Mouse (Mus musculus) limb, embryonic 12.5 days (tissue): ENCODE results near the gene Hoxc4. TPM values are rescaled to one million over a fixed set of nuclear protein-coding genes. Genes with fewer than 3 reads are reported as not detected.

ENCODE experiments used
- ATAC-seq: fragments of 200-750 bp; cut with Nextera tagmentation; 2 replicates; pipeline ENCODE4 v1.8.0; 2017; ENCODE audit warnings: low read depth, moderate TSS enrichment; ENCODE audit not compliant: insufficient number of reproducible peaks, insufficient read depth, low FRiP score, low TSS enrichment
- H3K27ac ChIP-seq: fragments of 300-500 bp; sonication (generic); 2 replicates; pipeline ENCODE4 v1.5.1; 2016; ENCODE audit warnings: mild to moderate bottlenecking, moderate library complexity
- H3K27me3 ChIP-seq: fragments of 300-500 bp; sonication (generic); 2 replicates; pipeline ENCODE4 v1.6.1; 2016; ENCODE audit warnings: mild to moderate bottlenecking, moderate library complexity
- H3K36me3 ChIP-seq: fragments of 300-500 bp; sonication (generic); 2 replicates; pipeline ENCODE4 v1.6.1; 2016; ENCODE audit warnings: mild to moderate bottlenecking, moderate library complexity
- H3K4me1 ChIP-seq: fragments of 300-500 bp; sonication (generic); replicated peaks from 2 replicates; pipeline ENCODE4 v1.6.1; 2016
- H3K4me2 ChIP-seq: fragments of 300-500 bp; sonication (generic); 2 replicates; pipeline ENCODE4 v1.6.1; 2016; ENCODE audit warnings: mild to moderate bottlenecking, moderate library complexity
- H3K4me3 ChIP-seq: fragments of 300-500 bp; sonication (generic); replicated peaks from 2 replicates; pipeline ENCODE4 v1.5.1; 2016; ENCODE audit warnings: mild to moderate bottlenecking
- H3K9ac ChIP-seq: fragments of 300-500 bp; sonication (generic); replicated peaks from 2 replicates; pipeline ENCODE4 v1.6.1; 2016; ENCODE audit warnings: mild to moderate bottlenecking, moderate library complexity
- H3K9me3 ChIP-seq: fragments of 300-500 bp; sonication (generic); 2 replicates; pipeline ENCODE4 v1.6.1; 2016; ENCODE audit warnings: mild to moderate bottlenecking, moderate library complexity
- WGBS: fragments of 180-500 bp; shearing (Covaris S2); methylation state at CpG from one replicate; pipeline ENCODE4 v1.1.7; 2016; 5-methylcytosine and 5-hydroxymethylcytosine counted together
- polyA plus RNA-seq: library from polyadenylated mRNA; unstranded; fragments of >200 nt; fragmentation: Nextera tagmentation; extraction: Ambion mirVana; gene quantifications from 2 replicates; pipeline ENCODE4 v1.2.1, GENCODE M21; 2016

Gene Hoxc4
- polyA plus RNA-seq, 1 experiment from 2014 or later, result 3.8 TPM

DNA sequence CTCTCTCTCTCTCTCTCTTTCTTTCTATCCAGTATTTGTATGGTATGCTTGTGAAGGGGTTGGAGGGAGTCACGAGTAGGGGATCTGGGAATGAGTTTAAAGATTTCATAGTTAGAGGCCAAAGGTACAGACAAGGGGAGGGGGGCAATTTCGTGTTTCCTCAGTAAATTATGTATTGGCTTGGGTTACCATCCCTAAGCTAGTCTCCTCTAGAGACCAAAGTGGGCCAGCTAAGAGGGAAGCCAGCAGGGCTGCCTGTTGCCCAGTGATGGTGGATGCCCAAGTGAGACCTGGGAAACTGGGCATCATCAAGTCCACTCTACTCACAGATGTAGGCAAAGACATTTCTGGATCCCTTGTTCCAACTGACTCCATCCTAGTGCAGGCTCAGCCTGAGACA is 43.3 kb downstream of the Hoxc4 start:
- ATAC-seq, result no peak
- Histone ChIP-seq H3K4me1 (peaks cover 34% of the 10 kb centered on the region), H3K4me2 (0 out of 2 replicates have a peak overlapping the region, but pooled peaks have one; percentile 51), H3K36me3 (no peaks in the 10 kb centered on the region), H3K27ac (no peak overlapping the region), H3K9me3 (no peaks in the 10 kb centered on the region), H3K4me3 (no peak overlapping the region), H3K27me3 (peaks cover 95% of the 10 kb centered on the region), H3K9ac (no peak overlapping the region)
- WGBS, result 11% methylated on average over 2 of the region's 2 CpGs

DNA sequence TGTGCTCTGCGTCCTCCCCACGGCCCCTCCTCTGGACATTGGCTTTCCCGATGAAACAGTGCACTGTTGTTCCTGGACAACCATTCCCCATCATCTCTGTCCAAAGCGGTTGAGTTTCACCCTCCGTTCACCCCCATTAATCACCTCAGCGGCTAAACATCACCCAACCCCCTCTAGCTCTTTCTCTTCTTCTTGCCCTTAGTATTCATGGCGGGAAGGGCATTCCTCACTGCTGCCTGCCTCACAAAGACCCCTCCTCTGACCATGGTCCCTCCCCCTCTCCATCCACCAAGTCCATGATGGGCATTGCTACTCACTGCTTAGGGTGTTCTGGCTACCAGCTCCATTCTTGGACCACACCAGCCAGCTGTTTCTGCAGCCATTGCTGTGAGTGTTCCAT is 46.9 kb downstream of the Hoxc4 start:
- 13% methylated on average over 7 of the region's 7 CpGs for WGBS
- no peak overlapping the region for H3K27ac ChIP-seq
- H3K9me3 ChIP-seq, result no peaks in the 10 kb centered on the region
- no peak for ATAC-seq
- H3K4me2 ChIP-seq, result no peak overlapping the region
- H3K36me3 ChIP-seq, result no peaks in the 10 kb centered on the region
- H3K9ac ChIP-seq, result no peak overlapping the region
- peaks cover 98% of the 10 kb centered on the region for H3K27me3 ChIP-seq
- H3K4me3 ChIP-seq, result no peak overlapping the region
- peaks cover 30% of the 10 kb centered on the region for H3K4me1 ChIP-seq

DNA sequence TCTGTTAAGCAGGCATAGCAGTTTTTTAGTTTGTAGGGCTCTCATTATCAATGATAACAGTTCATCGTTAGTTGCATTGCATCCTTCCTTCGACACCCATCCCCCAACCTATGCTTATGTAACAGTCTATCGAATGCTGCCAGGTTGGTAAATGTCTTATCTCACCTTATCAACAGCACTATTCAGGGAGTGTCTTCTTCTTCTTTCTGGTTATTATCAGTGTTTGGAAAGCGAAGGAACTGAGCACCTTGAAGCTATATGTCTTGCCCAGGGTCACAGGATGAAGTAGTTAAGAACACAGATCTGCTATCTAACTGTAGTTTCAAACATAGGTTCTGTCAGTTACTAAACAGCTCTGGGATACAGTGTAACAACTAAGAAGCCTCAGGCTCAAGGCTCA is 49.0 kb downstream of the Hoxc4 start:
- Histone ChIP-seq H3K9me3 (no peaks in the 10 kb centered on the region), H3K4me2 (no peak overlapping the region), H3K27me3 (peaks cover 97% of the 10 kb centered on the region), H3K36me3 (no peaks in the 10 kb centered on the region), H3K27ac (no peak overlapping the region), H3K4me3 (no peak overlapping the region), H3K4me1 (peaks cover 15% of the 10 kb centered on the region), H3K9ac (no peak overlapping the region)
- no peak for ATAC-seq
- 47% methylated on average over 4 of the region's 4 CpGs for WGBS

DNA sequence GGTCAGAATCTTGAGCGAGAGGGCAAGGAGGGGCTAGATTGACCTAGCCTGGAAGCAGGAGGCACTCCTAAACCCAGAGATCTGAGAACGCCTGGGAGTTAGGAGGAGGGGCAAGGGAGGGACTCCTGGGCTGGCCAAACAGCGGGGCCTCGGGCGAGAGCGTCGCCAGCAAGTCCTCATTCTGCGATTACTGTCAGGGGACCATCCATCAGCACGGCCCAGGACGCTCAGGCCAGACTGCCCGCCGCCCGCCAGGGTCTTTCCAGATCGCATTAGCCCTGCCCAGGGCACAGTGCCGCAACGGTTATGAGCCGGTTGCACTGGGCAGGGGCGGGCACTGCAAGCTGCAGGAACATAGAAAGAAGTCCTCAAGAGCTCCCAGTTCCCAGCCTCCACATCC is 50.4 kb downstream of the Hoxc4 start:
- Histone ChIP-seq H3K27me3 (peaks cover 89% of the 10 kb centered on the region), H3K27ac (no peak overlapping the region), H3K36me3 (no peaks in the 10 kb centered on the region), H3K9ac (no peak overlapping the region), H3K4me1 (peaks cover 15% of the 10 kb centered on the region), H3K4me2 (peak overlapping the region; percentile 56), H3K4me3 (peak overlapping the region; percentile 29), H3K9me3 (no peaks in the 10 kb centered on the region)
- WGBS, result 2% methylated on average over 18 of the region's 18 CpGs
- ATAC-seq, result peak; percentile 63; the same call in 1 of the 2 replicates

DNA sequence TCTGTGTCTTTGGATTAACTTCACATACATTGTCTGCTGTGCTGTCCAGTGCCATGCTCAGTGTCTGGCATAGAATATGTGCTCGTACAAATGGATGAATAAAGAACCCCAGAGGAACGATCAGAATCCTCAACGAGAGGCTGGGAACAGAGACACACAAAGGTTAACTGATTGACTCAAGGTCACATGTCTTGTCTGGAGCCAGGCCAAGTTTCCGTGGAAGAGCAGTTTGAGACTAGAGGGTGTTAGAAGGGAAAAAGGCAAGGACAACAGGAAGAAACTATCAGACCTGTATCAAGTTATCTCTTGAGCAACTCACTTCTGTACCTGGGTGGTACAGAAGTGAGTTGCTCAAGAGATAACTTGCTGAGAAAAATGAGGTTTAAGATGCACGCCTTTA is 52.5 kb downstream of the Hoxc4 start:
- ATAC-seq, result no peak
- H3K27me3 ChIP-seq, result peaks cover 85% of the 10 kb centered on the region
- no peaks in the 10 kb centered on the region for H3K9me3 ChIP-seq

DNA sequence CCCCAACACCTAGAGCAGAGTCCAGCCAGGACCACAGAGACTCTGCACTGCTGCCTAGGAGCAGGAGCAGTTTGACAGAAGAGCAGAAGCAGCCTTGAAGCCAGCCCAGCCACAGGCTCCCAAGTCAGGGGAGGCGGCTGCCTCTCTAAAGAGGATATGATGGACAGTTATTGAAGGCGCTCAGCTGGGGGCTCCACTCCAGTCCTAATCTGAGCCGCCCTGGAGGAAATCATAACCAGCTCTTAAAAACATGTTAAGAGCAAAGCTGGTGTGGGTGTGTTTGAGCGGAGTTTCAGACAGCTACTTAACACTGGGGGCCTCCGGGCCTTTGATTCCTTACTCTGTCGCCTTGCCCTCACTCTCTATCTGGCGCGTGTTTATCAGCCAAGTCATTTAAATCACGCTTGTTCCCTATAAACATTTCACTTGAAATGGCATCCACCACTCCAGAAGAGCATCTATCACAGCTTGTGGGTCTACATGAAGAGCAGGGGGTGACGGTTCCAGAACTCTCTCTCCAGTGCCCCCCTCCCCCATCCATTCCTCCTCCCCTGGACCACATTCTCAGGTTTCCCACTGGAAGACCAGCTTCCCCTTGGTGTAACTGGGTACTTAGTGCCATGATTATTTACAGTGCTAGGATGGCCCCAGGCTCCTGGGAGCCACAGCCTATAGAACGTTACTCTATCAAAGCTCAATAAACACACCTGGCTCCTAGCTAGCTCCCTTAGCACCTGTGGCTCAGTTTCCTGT is 56.1 kb downstream of the Hoxc4 start:
- WGBS, result 3% methylated on average over 11 of the region's 11 CpGs
- H3K36me3 ChIP-seq, result no peaks in the 10 kb centered on the region
- H3K27ac ChIP-seq, result no peak overlapping the region
- no peak; the same call in 1 of the 2 replicates for ATAC-seq
- H3K4me1 ChIP-seq, result peaks cover 16% of the 10 kb centered on the region
- no peak overlapping the region for H3K9ac ChIP-seq
- H3K4me3 ChIP-seq, result no peak overlapping the region
- 0 out of 2 replicates have a peak overlapping the region, but pooled peaks have one; percentile 4 for H3K4me2 ChIP-seq
- H3K27me3 ChIP-seq, result peaks cover 57% of the 10 kb centered on the region
- H3K9me3 ChIP-seq, result no peaks in the 10 kb centered on the region

More for the DNA sequence above, 52.5 kb downstream of the Hoxc4 start:
- Histone ChIP-seq H3K9ac (no peak overlapping the region), H3K4me2 (no peak overlapping the region), H3K4me3 (no peak overlapping the region), H3K36me3 (no peaks in the 10 kb centered on the region), H3K27ac (no peak overlapping the region), H3K4me1 (peaks cover 31% of the 10 kb centered on the region)
- 72% methylated on average over 5 of the region's 5 CpGs for WGBS

DNA sequence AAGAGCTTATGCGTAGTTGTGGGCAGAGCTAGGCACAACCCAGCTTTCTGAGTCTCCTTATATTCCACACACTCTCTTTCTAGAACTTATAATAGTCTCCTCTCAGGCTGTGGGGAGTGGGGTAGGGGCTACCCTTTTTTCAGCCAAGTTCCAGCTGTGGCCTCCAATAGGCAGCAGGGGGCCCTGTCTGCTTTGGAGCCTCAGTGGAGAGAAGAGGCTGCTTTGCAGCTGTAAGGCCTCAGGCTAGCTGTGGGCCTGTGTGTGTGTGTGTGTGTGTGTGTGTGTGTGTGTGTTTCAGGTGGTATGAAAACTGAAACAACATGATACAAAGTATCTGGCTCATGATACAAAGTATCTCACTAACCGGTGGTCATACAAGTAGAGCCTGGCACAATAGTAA is 58.9 kb downstream of the Hoxc4 start:
- Histone ChIP-seq H3K9me3 (no peaks in the 10 kb centered on the region), H3K27ac (no peak overlapping the region), H3K4me2 (no peak overlapping the region), H3K27me3 (peaks cover 48% of the 10 kb centered on the region), H3K36me3 (no peaks in the 10 kb centered on the region), H3K9ac (no peak overlapping the region), H3K4me3 (no peak overlapping the region), H3K4me1 (peaks cover 16% of the 10 kb centered on the region)
- WGBS, result 94% methylated on average over 2 of the region's 2 CpGs
- no peak for ATAC-seq

DNA sequence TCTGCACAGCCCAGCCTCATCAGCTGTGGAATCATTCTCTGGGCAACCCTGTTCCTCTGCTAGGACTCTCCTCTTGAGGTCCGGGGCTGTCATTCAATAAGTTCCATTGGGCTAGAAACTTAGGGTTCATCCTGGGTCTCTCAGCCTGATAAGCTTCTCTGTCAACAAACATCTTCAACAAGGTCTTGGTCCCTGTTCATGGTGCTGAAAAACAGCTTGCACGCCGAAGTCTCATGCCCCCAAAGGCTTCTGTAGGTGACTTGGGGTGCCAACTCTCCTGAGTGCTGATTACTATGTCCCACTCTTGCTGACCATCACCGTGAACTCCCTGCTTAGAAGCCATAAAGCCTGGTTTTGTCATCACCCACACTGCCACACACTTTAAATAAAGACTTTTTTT is 63.9 kb downstream of the Hoxc4 start:
- Histone ChIP-seq H3K27ac (no peak overlapping the region), H3K4me1 (peaks cover 22% of the 10 kb centered on the region), H3K9ac (no peak overlapping the region), H3K9me3 (no peaks in the 10 kb centered on the region), H3K4me2 (no peak overlapping the region), H3K36me3 (no peaks in the 10 kb centered on the region), H3K27me3 (peaks cover 68% of the 10 kb centered on the region), H3K4me3 (no peak overlapping the region)
- no peak for ATAC-seq
- 55% methylated on average over 4 of the region's 4 CpGs for WGBS

DNA sequence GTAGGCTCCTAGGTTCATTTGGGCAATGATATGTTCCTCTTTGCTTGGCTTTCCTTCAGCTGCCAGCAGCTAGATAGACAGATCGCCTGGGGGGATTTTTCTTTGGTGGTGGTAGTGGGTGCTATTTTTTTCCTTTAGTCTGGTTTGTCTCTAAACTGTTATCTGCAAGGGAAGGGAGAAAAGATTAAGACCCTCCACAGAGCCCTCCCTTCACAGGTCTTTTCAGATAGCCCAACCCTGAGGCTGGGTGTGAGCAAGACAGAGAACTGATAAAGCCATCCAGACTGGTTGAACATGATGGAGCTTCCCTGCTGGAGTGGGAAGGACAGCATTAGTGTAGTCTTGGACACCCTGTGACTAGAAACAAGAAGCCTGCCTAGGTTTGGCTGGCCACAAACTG is 64.9 kb downstream of the Hoxc4 start:
- no peaks in the 10 kb centered on the region for H3K9me3 ChIP-seq
- H3K9ac ChIP-seq, result no peak overlapping the region
- no peak overlapping the region for H3K4me3 ChIP-seq
- H3K27ac ChIP-seq, result no peak overlapping the region
- no peaks in the 10 kb centered on the region for H3K36me3 ChIP-seq
- WGBS, result 94% methylated on average over 1 of the region's 1 CpGs
- H3K4me2 ChIP-seq, result no peak overlapping the region
- ATAC-seq, result no peak
- peaks cover 78% of the 10 kb centered on the region for H3K27me3 ChIP-seq
- H3K4me1 ChIP-seq, result peaks cover 23% of the 10 kb centered on the region

DNA sequence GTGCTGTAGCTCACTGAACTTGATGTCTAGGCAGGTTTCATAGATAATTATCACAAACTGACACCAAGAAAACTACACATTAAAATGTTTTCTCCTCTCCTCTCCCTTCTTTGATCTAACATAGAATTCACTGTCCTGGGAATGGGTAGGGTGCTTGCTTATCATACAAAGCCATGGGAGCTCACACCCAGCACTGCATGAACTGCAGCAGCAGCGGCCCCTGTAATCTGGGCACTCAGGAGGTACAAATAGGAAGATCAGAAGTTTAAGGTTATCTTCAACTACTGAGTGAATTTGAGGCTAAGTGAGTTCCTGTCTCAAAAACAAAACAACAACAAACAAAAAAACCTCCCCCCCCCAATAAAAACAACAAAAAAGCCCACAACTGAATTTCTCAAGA is 66.2 kb downstream of the Hoxc4 start:
- H3K4me1 ChIP-seq, result peaks cover 23% of the 10 kb centered on the region
- no peaks in the 10 kb centered on the region for H3K36me3 ChIP-seq
- H3K27me3 ChIP-seq, result peaks cover 91% of the 10 kb centered on the region
- H3K9ac ChIP-seq, result no peak overlapping the region
- H3K4me2 ChIP-seq, result no peak overlapping the region
- no peaks in the 10 kb centered on the region for H3K9me3 ChIP-seq
- H3K27ac ChIP-seq, result no peak overlapping the region
- no peak overlapping the region for H3K4me3 ChIP-seq
- ATAC-seq, result no peak
- WGBS, result 86% methylated on average over 1 of the region's 1 CpGs

DNA sequence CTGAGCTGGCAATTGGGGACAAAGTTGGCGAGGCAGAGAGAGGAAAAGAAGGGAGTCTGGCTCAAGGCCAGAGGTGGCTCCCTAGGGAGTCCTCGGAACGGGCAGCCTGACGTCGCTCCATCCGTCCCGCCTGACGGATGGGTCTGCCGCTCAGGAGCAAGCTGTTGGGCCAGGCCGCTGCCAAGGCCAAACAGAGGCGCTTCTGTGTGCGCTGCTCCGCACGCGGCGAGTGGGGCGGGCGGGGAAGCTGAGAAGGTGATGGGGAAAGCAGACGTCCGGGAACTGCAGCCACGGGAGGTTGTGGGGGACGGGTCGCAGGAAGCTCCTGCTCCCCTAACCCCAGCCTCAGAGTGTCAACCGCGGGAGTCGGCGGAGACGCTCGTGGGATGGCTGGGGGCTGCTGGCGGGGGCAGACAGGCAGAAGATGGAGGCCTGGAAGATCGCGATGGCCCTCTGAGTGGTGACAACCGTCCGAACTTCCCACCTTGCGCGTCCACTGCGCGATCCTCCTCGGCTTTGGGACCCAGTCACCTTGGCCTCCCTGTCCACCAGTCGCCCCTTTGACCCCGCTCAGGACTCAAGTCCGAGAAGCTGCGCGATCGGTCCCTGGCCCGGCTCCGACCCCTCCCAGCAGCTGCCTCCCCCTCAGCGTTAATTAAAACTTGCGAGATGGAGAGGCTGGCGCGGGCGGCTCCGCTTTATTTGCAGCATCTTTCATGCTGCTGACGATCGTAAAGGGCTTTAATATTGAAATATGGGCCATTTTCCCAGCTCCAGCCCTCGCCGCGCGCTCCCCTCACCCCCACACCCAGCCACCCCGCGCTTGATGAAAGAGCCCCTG is 67.3 kb downstream of the Hoxc4 start:
- no peak overlapping the region; the same call in 1 of the 2 replicates for H3K9ac ChIP-seq
- H3K27me3 ChIP-seq, result peaks cover 100% of the 10 kb centered on the region

More for the DNA sequence above, 67.3 kb downstream of the Hoxc4 start:
- peak overlapping the region; percentile 70 for H3K4me2 ChIP-seq
- H3K4me3 ChIP-seq, result peak overlapping the region; percentile 38
- 0 out of 2 replicates have a peak overlapping the region, but pooled peaks have one; percentile 0 for H3K27ac ChIP-seq
- no peaks in the 10 kb centered on the region for H3K9me3 ChIP-seq
- H3K36me3 ChIP-seq, result no peaks in the 10 kb centered on the region
- WGBS, result 2% methylated on average over 61 of the region's 61 CpGs
- H3K4me1 ChIP-seq, result peaks cover 23% of the 10 kb centered on the region
- ATAC-seq, result no peak; the same call in 1 of the 2 replicates
